Mouse (Mus musculus) monocyte, adult 5-6 weeks (primary cell): ENCODE measurements around the gene Mgat1. TPM values are rescaled to one million over a fixed set of nuclear protein-coding genes. Genes with fewer than 3 reads are reported as not detected.
"Not testable (repeated sequence)": the region's sequence is repeated elsewhere in the genome, so short reads cannot be mapped to it uniquely, and the experiment has no call there.

Experiments
- ATAC-seq: fragments of 153-309, 156-312 bp; replicated peaks from 2 replicates; pipeline ENCODE4 v1.8.0; 2017; ENCODE audit warnings: mild to moderate bottlenecking; ENCODE audit not compliant: low TSS enrichment, insufficient number of reproducible peaks, severe bottlenecking, poor library complexity, low FRiP score
- total RNA-seq: library from RNA; stranded (forward); fragments of 200-1000, 200-491, 200-594 nt; gene quantifications from 3 replicates; pipeline ENCODE4 v1.2.3, GENCODE M21; 2017

Gene Mgat1
- total RNA-seq, 1 experiment from 2014 or later, result 58.6 TPM

DNA sequence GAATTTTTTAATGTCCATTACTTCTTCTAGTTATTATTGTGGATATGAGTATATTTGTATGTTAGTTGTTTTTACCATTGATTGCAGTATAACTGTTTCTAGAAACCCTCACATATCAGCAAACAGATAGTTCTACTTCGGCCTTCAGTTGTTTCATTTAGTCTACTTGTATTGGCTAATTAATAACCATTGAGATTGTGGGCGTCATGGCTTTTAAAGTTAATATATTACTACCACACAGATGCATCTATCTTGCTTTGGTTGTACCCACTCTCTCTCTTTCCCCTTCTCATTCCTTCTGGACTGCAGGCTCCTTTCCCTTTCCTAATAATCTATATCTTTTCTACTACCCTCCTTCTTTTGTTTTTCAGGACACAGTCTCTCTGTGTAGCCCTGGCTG, 15.3 kb downstream of the Mgat1 start:
- no peak for ATAC-seq

DNA sequence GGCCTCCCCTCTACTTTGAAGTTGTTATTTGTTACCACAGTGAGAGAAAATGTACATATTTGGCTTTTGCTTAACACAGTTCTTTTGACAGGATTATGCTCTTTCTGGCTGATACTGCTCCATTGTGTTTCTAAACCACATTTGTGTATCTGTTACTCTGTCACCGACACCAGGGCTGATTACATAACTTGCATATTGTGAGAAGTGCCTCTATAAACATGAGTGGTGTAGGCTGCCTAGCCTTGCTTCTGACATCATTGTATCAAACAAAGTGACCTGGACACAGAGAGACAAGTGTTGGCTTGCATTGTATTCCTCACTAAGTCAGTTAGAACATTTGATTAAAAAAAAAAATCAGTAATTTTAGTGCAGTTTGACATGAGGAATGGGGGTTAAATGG, 15.8 kb downstream of the Mgat1 start:
- no peak for ATAC-seq

DNA sequence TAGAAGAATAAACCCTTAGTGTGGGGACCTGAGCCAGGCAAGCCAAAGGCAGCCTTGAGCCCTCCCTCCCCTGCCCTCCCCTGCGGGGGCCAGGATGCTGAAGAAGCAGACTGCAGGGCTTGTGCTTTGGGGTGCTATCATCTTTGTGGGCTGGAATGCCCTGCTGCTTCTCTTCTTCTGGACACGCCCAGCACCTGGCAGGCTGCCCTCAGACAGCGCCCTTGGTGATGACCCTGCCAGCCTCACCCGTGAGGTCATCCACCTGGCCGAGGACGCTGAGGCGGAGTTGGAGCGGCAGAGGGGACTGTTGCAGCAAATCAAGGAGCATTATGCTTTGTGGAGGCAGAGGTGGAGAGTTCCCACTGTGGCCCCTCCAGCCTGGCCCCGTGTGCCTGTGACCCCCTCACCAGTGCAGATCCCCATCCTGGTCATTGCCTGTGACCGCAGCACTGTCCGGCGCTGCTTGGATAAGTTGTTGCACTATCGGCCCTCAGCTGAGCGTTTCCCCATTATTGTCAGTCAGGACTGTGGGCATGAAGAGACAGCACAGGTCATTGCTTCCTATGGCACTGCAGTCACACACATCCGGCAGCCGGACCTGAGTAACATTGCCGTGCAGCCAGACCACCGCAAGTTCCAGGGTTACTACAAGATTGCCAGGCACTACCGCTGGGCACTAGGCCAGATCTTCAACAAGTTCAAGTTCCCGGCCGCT, 16.8 kb downstream of the Mgat1 start:
- ATAC-seq, result no peak; the same call in 1 of the 2 replicates

DNA sequence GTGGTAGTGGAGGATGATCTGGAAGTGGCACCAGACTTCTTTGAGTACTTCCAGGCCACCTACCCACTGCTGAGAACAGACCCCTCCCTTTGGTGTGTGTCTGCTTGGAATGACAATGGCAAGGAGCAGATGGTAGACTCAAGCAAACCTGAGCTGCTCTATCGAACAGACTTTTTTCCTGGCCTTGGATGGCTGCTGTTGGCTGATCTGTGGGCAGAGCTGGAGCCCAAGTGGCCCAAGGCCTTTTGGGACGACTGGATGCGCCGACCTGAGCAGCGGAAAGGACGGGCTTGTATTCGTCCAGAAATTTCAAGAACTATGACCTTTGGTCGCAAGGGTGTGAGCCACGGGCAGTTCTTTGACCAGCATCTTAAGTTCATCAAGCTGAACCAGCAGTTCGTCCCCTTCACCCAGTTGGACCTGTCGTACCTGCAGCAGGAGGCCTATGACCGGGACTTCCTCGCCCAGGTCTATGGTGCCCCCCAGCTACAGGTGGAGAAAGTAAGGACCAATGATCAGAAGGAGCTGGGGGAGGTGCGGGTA, 17.4 kb downstream of the Mgat1 start:
- ATAC-seq, result no peak

DNA sequence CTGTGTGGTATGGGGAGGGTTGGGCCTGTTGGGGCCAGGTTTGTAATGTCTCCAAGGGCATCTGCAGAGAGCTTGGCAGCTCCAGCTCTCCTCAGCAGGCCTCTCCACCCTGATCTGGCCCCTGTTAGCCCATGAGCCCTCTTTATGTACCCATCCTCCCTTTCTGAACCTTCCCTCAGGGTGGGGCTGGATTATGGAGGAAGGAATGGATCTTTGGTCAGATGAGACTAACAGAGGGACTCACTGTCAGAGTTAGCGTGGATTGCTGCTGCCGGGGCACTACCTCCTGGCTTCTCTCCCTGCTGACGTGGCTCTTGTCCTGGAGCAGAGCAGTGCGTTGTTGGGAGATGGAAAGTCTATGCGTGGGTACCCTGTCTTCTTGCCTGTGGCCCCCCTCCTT, 18.3 kb downstream of the Mgat1 start:
- no peak for ATAC-seq

DNA sequence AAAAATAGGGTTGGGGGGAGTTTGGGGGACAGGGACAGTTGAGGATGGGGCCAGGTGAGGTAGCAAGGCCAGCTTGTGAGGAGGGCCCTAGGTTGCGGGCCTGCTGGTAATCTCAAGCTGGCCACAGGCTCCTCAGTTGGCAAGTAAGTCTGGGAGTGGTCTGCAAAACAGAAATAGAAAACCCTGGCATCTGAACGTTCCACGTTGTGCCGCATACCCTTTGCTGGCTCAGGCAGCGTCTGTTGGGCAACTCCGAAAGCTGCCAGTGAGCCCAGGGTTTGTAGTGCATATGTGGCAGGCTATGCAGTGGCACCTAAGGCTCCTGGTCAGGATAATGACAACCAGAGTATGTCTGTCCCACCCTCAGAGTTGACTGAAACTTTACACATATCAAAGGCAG, 19.2 kb downstream of the Mgat1 start:
- ATAC-seq, result no peak

DNA sequence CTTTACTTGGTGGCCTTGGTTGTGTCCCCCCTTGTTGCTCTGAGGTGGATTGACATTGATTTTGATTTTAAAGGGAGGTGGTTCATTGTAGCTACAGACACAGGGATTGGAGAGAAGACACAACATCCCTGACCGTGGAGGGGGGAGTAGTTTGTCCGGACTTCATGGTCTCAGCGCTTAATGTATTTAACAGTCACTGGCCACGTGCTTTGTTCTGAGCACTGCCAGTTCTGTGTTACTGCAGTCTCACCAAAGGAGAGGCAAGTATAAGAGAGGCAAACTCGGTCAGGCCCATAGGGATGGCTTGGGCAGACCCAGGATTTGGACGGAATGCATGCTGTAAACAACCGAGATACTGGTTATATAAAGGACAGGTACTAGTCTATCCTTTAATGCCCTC, 20.1 kb downstream of the Mgat1 start:
- no peak for ATAC-seq

DNA sequence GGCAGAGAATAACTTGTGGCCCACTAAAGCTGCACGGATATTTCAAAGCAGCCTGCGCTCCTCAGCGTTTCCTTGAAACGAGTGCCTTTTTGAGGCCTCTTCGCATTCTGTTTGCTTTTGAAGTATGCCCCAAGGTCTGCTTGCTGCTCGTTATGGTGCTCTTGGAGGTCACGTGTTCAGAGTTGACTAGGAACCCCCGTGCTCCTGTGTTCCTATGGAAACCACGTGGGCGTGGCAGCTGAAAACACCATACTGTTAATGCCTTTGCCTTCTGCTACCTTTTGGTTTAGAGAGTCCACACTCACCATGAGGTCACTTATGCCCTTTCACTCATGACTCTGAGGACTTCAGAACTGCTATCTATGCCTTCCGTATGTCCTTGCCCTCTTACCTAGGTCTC, 20.6 kb downstream of the Mgat1 start:
- no peak for ATAC-seq

DNA sequence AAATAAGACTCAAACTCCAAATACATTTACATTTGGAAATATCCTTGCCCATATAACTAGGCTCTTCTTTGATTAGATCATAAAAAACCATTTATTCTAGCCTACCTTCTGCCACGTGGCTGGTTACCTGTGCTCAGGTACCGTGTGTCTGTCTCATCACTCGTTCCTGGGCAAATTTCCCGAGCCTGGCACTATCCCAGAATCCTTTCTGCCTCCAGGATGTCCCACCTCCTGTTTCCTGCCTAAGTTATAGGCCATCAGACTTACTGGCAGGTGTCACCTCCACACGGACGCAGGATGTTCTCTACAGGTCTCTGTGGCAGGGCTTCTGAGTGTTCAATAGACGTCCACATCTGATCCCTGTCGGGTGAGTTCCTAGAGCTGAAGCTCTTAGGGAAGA, 21.1 kb downstream of the Mgat1 start:
- ATAC-seq, result no peak

DNA sequence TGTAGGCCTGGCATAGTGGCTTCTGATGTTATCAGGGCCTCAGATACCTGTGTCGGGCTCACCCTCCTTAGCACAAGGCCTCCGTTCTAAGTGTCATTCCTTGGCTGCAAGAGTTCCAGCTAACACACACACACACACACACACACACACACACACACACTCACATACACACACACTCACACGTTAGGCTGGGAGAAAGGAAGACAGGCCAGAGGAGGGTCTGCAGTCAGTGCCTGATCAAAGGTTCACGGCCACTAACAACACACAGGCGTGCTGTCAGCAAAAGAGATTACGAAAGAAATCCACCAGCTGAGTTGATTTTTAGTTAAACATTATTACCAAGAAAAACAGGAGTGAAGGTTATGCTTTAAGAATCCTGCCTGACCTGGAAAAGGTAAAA, 22.7 kb downstream of the Mgat1 start:
- no peak for ATAC-seq

DNA sequence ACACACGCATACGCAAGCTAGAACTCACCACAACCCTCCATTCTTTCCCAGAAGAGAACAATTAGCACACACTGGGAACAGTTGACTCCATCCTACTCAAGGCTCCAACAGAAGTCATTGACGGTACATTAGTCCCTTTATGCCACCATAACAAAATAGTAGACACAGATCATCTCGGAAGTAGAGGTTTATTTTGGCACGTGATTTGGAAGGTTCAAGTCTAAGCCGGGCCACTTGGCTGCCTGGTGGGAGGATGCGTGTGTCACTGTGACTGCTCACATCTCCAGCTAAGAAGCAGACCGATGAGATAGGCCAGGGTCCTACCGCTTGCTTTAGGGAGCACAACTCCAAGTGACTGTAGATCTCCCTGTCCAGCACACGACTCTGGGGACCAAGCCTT, 23.3 kb downstream of the Mgat1 start:
- ATAC-seq, result no peak

DNA sequence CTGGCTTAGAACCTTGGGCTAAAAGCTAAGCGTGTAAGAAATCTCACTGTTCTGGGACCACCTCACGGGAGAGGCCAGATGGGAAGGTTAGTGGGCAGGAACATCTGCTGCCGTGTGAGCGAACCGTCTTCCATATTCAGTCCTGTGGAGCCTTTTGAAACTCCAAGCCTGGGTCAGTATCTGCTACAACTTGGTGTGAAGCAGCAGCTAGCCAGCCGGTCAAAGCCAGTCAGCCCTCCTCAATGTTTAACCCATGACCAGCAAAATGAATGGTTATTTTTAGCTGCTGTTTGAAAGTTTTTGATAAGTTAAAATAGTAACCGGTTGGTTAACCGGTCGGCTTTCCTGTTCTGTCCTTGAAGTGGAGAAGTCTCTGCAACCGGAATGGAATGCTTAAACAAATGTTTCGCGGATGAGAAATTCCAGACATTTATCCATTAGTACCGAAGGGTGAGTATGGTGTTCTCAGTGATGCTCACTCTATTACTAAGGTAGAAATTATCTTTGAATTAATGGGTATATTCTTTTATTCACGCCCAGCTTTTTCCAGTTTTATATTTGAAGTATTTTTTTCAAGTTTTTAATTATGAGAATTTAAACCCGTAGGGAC, 24.1 kb downstream of the Mgat1 start:
- ATAC-seq, result no peak

DNA sequence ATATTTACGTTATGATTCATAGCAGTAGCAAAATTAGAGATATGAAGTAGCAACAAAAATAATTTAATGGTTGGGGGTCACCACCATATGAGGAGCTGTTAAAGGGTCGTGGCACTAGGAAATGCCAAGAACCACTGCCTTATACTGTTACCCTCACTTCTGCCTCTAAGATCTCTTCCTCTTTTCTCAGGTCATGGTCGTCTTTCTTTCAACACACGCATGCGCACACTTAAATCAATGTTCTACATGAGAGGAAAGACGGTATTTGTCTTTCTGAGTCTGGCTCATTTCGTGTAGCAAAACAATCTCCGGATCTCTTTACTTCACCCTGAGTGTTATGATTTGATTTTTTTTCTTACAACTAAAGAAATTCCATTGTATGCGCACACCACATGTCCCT, 25.8 kb downstream of the Mgat1 start:
- ATAC-seq, result no peak

DNA sequence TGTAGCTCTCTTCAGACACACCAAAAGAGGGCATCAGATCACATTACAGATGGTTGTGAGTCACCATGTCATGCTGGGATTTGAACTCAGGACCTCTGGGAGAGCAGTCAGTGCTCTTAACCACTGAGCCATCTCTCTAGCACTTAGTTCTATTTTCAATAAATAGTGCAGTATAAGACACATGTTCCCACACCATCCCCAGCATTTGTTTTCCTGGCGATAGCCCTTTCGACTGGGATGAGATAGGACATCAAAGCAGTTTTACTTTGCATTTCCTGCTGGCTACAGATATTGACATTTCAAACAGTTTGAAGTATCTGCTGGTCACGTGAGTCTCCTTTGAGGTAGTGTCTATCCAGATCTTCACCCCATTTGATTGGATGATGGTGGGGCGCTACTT, 26.4 kb downstream of the Mgat1 start:
- no peak for ATAC-seq

DNA sequence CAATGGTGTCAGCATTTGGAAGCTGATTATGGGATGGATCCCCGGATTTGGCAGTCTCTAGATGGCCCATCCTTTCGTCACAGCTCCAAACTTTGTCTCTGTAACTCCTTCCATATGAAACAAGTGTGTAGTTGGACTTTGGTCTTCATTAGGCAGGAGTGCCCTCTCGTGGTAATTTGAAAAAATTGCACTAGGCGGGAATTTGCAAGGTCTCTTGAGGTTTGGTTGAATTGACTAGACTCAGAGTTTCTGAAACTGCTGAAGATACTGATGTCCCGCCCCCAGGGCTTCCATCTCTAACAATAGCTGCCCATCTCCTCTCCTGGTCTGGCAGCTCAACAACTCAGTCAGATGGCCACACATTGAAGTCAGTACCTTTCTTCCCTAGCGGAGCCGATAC, 27.3 kb downstream of the Mgat1 start:
- ATAC-seq, result peak; percentile 87

DNA sequence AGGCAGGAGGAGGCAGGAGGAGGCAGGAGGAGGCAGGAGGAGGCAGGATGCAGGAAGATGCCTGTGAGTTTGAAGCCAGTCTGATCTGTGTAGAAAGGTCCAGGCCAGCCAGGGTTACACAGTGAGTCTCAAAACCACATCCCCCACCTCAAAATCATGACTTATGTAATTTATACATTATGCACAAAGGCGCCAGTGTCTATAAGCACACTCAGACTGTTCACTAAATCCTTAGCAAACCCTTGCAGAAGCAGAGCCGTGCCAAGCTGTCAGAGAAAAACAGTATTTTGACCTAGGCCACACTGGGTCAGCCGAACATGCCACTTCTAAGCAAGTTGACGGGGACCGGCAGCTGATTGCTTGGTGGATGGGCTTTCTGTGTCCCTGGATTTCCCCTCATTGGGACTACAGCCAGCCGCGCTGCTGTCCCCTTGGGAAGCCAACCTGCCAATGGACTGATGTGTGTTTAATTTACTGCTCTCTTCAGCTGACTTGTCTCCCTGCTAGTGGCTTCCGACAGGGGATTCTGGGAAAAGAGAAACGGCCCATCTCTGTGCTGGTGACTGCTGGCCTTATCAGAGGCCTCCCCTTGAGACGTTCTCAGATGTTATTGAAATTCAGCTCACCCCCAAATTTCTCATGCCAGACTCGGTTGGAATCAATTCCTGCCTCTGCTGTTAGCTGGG, 30.0 kb downstream of the Mgat1 start:
- ATAC-seq, result no peak

DNA sequence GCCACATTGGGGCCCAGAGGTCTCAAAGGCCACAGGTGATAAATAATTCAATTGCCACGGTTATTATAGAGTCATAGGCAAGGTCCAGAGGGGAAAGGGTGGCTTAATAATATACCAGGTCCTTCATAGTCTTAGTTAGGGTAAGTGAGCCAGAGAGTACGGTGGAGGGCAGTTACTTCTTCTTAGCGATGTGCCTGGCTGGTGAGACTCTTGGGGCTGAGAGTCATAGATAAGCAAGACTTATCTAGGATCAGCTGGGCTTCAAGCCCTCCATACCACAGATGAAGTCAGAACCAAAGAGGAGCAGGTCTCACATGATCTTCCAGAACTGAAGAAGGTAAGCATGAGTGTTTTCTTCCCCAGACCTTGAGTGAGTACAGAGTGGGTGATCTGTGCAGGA, 34.2 kb downstream of the Mgat1 start, which contains the start of gene Olfr1393:
TSS of gene Olfr1393 (plus strand) at position 83 of the 400 bp plus-strand sequence.
- ATAC-seq, result no peak

DNA sequence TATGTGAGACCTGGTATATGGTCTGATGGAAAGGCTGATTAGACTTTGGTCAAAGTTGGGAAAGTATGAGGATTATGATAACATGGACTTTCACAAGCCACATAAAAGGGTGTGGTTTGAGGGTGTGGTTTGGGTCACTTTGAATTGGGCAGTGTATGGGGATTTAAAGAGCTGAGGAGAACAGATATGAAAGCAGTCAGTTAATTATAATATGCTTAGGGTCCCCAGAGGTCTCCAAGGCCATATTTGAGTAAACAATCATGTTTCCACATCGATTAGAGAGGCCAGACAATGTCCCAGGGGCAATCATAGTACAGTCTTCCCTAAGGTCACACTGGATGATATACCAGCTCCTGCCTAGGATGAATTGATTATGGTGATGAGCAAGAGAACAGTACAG, 41.0 kb downstream of the Mgat1 start, which contains the start of gene Olfr1392:
TSS of gene Olfr1392 (plus strand) at position 301 of the 400 bp plus-strand sequence.
- not testable (repeated sequence) for ATAC-seq

DNA sequence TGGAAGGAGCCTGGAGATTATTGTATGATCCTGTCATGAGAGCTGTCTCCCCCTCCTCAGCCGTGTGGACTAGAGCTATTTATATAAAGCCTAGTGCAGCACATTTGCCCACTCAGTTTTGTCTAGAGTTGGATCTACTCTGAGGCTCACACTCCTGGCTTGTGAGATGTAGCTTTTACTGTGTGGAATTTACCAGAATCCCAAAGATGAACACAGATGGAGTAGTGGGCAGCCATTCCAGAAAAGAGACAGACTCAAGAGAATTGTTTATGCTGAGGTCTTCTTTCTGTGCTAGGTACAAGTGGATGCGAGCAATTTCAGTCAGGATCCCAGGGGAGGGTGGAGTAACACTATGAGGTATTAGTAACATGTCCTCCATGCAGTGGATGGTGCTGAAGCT, 43.3 kb downstream of the Mgat1 start:
- no peak for ATAC-seq

DNA sequence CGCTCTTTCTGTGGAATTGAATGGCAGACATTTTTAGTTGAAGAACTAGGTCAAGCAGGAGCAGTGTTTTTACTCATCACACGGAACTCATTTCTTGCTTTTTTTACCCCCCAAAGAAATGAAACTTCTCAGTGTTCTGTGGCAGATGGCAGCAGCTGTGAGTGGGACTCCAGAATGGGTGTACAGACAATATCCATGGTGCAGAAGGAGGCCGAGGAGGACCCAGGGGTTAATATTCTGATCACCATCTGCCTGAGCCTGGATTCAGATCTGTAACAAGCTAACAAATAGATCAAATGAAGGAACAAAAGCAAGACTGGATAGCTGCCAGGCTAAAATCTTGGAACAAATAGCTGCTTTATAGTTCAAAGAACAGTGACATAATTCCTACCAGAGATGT, 48.8 kb downstream of the Mgat1 start:
- no peak for ATAC-seq
